In genomic region chr5:90879307-90880014, GRCm38 (mm10) we compare ENCODE assay signal across 40 mouse cellular contexts. TPM values are rescaled to one million over a fixed set of nuclear protein-coding genes. Genes with fewer than 3 reads are reported as not detected.
DNase-seq lines count a peak whose midpoint lies in the region; ATAC-seq and TF ChIP-seq lines count a peak whose summit lies in the region.
"Had no signal": no experiment of that assay in that cellular context is flagged by ENCODE, and none has a peak within 500 bp of the region (broad histone marks: within the 10 kb centered on the region; RNA-seq: fewer than 3 reads in every experiment).

No protein-coding gene starts in this region.

- peak; percentile 48 for DNase-seq in embryonic facial prominence, embryonic 14.5 days (ENCODE audit: low spot score)
- DNase-seq in embryonic facial prominence, embryonic 10.5 days (ENCODE audit: low spot score): no peak
- DNase-seq in CD4-positive, CD25-positive, alpha-beta regulatory T cell, adult 2 months (ENCODE audit: low read depth, low spot score): peak; percentile 38
- peak; percentile 96 for DNase-seq in fat pad, adult 2 months (ENCODE audit: extremely low read depth, low read depth, low spot score)
- no peak for DNase-seq in Muller cell, postnatal 12 days (ENCODE audit: inconsistent ontology term)
- DNase-seq in left cerebral cortex, postnatal 4 days: no peak
- no peak for DNase-seq in layer of hippocampus, adult 2 months (ENCODE audit: low spot score in 2 of 2)
- DNase-seq: adrenal gland, postnatal 25 days; cerebellum, adult 11-12 months; cerebellum, adult 9-11 months; embryo, embryonic 11 days; gastrocnemius, postnatal 10 days; heart, adult 11 months; kidney, adult 8-10 months; kidney, postnatal 10 days; liver; lung, embryonic 14.5 days; right cerebral cortex, postnatal 4 days; thymus, adult 18-20 months; thymus, postnatal 25 days had no signal

- H3K9me3 ChIP-seq in embryonic facial prominence, embryonic 14.5 days (ENCODE audit: control insufficient read depth, low read length): no peaks in the 10 kb centered on the region
- H3K9me3 ChIP-seq in embryonic facial prominence, embryonic 10.5 days: 0 out of 2 replicates have a peak, but pooled peaks cover 3% of the 10 kb centered on the region
- H3K9me3 ChIP-seq: embryonic facial prominence, embryonic 13.5 days; forebrain, embryonic 13.5 days; heart, embryonic 10.5 days; heart, embryonic 15.5 days; midbrain, embryonic 12.5 days; neural tube, embryonic 13.5 days had no signal

- no peak overlapping the region for H3K4me2 ChIP-seq in embryonic facial prominence, embryonic 14.5 days (ENCODE audit: low read depth, low read length)
- H3K4me2 ChIP-seq: embryonic facial prominence, embryonic 13.5 days; forebrain, embryonic 13.5 days; heart, embryonic 15.5 days; lung, embryonic 14.5 days; midbrain, embryonic 12.5 days; neural tube, embryonic 13.5 days had no signal

- H3K27me3 ChIP-seq in embryonic facial prominence, embryonic 14.5 days (replicated peaks; ENCODE audit: control insufficient read depth, insufficient read depth, low read length): no peaks in the 10 kb centered on the region
- no peaks in the 10 kb centered on the region for H3K27me3 ChIP-seq in embryonic facial prominence, embryonic 10.5 days (replicated peaks; ENCODE audit: low read depth, poor library complexity, severe bottlenecking)
- H3K27me3 ChIP-seq: embryonic facial prominence, embryonic 13.5 days; forebrain, embryonic 13.5 days; heart, embryonic 15.5 days; midbrain, embryonic 12.5 days; neural tube, embryonic 13.5 days; Patski had no signal

- H3K4me3 ChIP-seq in embryonic facial prominence, embryonic 14.5 days (ENCODE audit: low read depth, low read length): no peak overlapping the region
- no peak overlapping the region for H3K4me3 ChIP-seq in embryonic facial prominence, embryonic 10.5 days
- no peak overlapping the region for H3K4me3 ChIP-seq in layer of hippocampus, adult 2 months
- H3K4me3 ChIP-seq: embryonic facial prominence, embryonic 13.5 days; erythroblast, embryonic 14.5 days; forebrain, embryonic 13.5 days; heart, embryonic 10.5 days; heart, embryonic 15.5 days; midbrain, embryonic 12.5 days; myocyte; neural tube, embryonic 13.5 days had no signal

- no peaks in the 10 kb centered on the region for H3K36me3 ChIP-seq in embryonic facial prominence, embryonic 14.5 days (ENCODE audit: control insufficient read depth, insufficient read depth, low read length)
- H3K36me3 ChIP-seq in embryonic facial prominence, embryonic 10.5 days (replicated peaks): no peaks in the 10 kb centered on the region
- H3K36me3 ChIP-seq: embryonic facial prominence, embryonic 13.5 days; heart, embryonic 10.5 days; heart, embryonic 15.5 days; midbrain, embryonic 12.5 days; neural tube, embryonic 13.5 days had no signal

- H3K27ac ChIP-seq in embryonic facial prominence, embryonic 14.5 days (replicated peaks; ENCODE audit: low read depth, low read length): no peak overlapping the region
- H3K27ac ChIP-seq in embryonic facial prominence, embryonic 10.5 days (replicated peaks): no peak overlapping the region
- no peak overlapping the region for H3K27ac ChIP-seq in layer of hippocampus, adult 2 months
- H3K27ac ChIP-seq: embryonic facial prominence, embryonic 13.5 days; forebrain, embryonic 13.5 days; heart, embryonic 10.5 days; heart, embryonic 15.5 days; hindbrain, postnatal 0 days; liver, embryonic 14.5 days; midbrain, embryonic 12.5 days; neural tube, embryonic 13.5 days; stomach, postnatal 0 days had no signal

- no peaks in the 10 kb centered on the region for H3K4me1 ChIP-seq in embryonic facial prominence, embryonic 14.5 days (ENCODE audit: control insufficient read depth, insufficient read depth, low read length)
- no peaks in the 10 kb centered on the region for H3K4me1 ChIP-seq in embryonic facial prominence, embryonic 10.5 days
- H3K4me1 ChIP-seq: forebrain, embryonic 13.5 days; heart, embryonic 10.5 days; midbrain, embryonic 12.5 days; neural tube, embryonic 13.5 days had no signal

- WGBS in embryonic facial prominence, embryonic 14.5 days: 76% methylated on average over 3 of the region's 3 CpGs
- WGBS in embryonic facial prominence, embryonic 10.5 days: 90% methylated on average over 3 of the region's 3 CpGs

- TF ChIP-seq CTCF in layer of hippocampus, adult 2 months (conservative IDR thresholded peaks at IDR 0.05): no peak

- no peak for ATAC-seq in embryonic facial prominence, embryonic 14.5 days (ENCODE audit: low read depth)
- peak; percentile 85 for ATAC-seq in megakaryocyte-erythroid progenitor cell, adult 5-6 weeks (replicated peaks; ENCODE audit: low FRiP score, low TSS enrichment, poor library complexity, severe bottlenecking)
- ATAC-seq: forebrain, embryonic 13.5 days; hindbrain, postnatal 0 days; intestine, embryonic 16.5 days had no signal

- intact Hi-C loops in left cerebral cortex, postnatal 4 days (cut with DNase I): no loop called here

- H3K9ac ChIP-seq in embryonic facial prominence, embryonic 14.5 days (ENCODE audit: low read depth, low read length): no peak overlapping the region
- H3K9ac ChIP-seq: embryonic facial prominence, embryonic 13.5 days; forebrain, embryonic 13.5 days; heart, embryonic 15.5 days; liver, embryonic 14.5 days; lung, embryonic 14.5 days; midbrain, embryonic 12.5 days; neural tube, embryonic 13.5 days had no signal

RNA-seq across cellular contexts. Expression of gene Cxcl1, which starts 11.6 kb away (rescaled TPM):
- 1.3 TPM in 2 replicates for polyA plus RNA-seq in embryonic facial prominence, embryonic 14.5 days (2014; fragmentation: Nextera tagmentation; extraction: Ambion mirVana)
- polyA plus RNA-seq in embryonic facial prominence, embryonic 10.5 days (2016; fragmentation: Nextera tagmentation; extraction: Ambion mirVana): 0.10 TPM in 1 of 2 replicates, not detected in the other
- not detected in 2 replicates for total RNA-seq in megakaryocyte-erythroid progenitor cell, adult 5-6 weeks (2014; fragmentation: Nextera tagmentation)
- total RNA-seq in megakaryocyte-erythroid progenitor cell, adult 5-6 weeks (2017): 1.5 TPM in 1 of 2 replicates, not detected in the other
- under 1 TPM; 0.50 to 0.68 TPM for total RNA-seq in left cerebral cortex, postnatal 4 days (2021)
- not detected for total RNA-seq in layer of hippocampus, adult 2 months (2021)
- total RNA-seq: hindbrain, postnatal 0 days; midbrain, postnatal 0 days had no signal
- polyA plus RNA-seq: erythroblast, embryonic 14.5 days; forebrain, embryonic 13.5 days; midbrain, embryonic 12.5 days; neural tube, embryonic 13.5 days had no signal

RNA-seq across cellular contexts. Expression of gene Cxcl2, which starts 24.2 kb away (rescaled TPM):
- 0.18 TPM in 1 of 2 replicates, not detected in the other for polyA plus RNA-seq in embryonic facial prominence, embryonic 14.5 days (2014; fragmentation: Nextera tagmentation; extraction: Ambion mirVana)
- polyA plus RNA-seq in embryonic facial prominence, embryonic 10.5 days (2016; fragmentation: Nextera tagmentation; extraction: Ambion mirVana): not detected in 2 replicates
- not detected in 2 replicates for total RNA-seq in megakaryocyte-erythroid progenitor cell, adult 5-6 weeks (2014; fragmentation: Nextera tagmentation)
- total RNA-seq in megakaryocyte-erythroid progenitor cell, adult 5-6 weeks (2017): 5.2 and 9.9 TPM in 2 replicates
- not detected for total RNA-seq in left cerebral cortex, postnatal 4 days (2021)
- not detected for total RNA-seq in layer of hippocampus, adult 2 months (2021)
- total RNA-seq: adrenal gland, postnatal 25 days; heart, postnatal 25 days; hindbrain, postnatal 0 days; layer of hippocampus, adult 8-10 months; layer of hippocampus, postnatal 25 days; midbrain, postnatal 0 days had no signal
- polyA plus RNA-seq: embryonic facial prominence, embryonic 13.5 days; forebrain, embryonic 13.5 days; heart, embryonic 10.5 days; heart, embryonic 15.5 days; hindbrain, embryonic 11.5 days; intestine, embryonic 16.5 days; limb, embryonic 11.5 days; lung, embryonic 14.5 days; midbrain, embryonic 12.5 days; myocyte; neural tube, embryonic 13.5 days had no signal

RNA-seq across cellular contexts. Expression of gene Mthfd2l, which starts 51.5 kb away (rescaled TPM):
- polyA plus RNA-seq in embryonic facial prominence, embryonic 14.5 days (2014; fragmentation: Nextera tagmentation; extraction: Ambion mirVana): 43.1 and 47.7 TPM in 2 replicates
- polyA plus RNA-seq in embryonic facial prominence, embryonic 10.5 days (2016; fragmentation: Nextera tagmentation; extraction: Ambion mirVana): 53.2 and 58.7 TPM in 2 replicates
- total RNA-seq in megakaryocyte-erythroid progenitor cell, adult 5-6 weeks (2014; fragmentation: Nextera tagmentation): 20.6 and 24.1 TPM in 2 replicates
- 16.1 and 19.1 TPM in 2 replicates for total RNA-seq in megakaryocyte-erythroid progenitor cell, adult 5-6 weeks (2017)
- total RNA-seq in left cerebral cortex, postnatal 4 days (2021): 10 to 100 TPM; 28.8 to 29.2 TPM
- total RNA-seq in layer of hippocampus, adult 2 months (2021): 10 to 100 TPM; 18.3 to 24.4 TPM

Comparison
In these comparisons a context has a peak if more than half of its experiments do, and no peak if none do; other contexts are left out.
1. DNase-seq: peak in embryonic facial prominence, embryonic 14.5 days (single experiment), CD4-positive, CD25-positive, alpha-beta regulatory T cell, adult 2 months (single experiment) and fat pad, adult 2 months (single experiment); none in embryonic facial prominence, embryonic 10.5 days (single experiment), Muller cell, postnatal 12 days (single experiment), left cerebral cortex, postnatal 4 days (single experiment) and layer of hippocampus, adult 2 months (0 of 2).